Mouse (Mus musculus): ENCODE results near the gene Ago3. TPM values are rescaled to one million over a fixed set of nuclear protein-coding genes. Genes with fewer than 3 reads are reported as not detected.

Ago3 gene
- polyA plus RNA-seq, 1 experiment from 2014 or later: 8.7 TPM

DNA sequence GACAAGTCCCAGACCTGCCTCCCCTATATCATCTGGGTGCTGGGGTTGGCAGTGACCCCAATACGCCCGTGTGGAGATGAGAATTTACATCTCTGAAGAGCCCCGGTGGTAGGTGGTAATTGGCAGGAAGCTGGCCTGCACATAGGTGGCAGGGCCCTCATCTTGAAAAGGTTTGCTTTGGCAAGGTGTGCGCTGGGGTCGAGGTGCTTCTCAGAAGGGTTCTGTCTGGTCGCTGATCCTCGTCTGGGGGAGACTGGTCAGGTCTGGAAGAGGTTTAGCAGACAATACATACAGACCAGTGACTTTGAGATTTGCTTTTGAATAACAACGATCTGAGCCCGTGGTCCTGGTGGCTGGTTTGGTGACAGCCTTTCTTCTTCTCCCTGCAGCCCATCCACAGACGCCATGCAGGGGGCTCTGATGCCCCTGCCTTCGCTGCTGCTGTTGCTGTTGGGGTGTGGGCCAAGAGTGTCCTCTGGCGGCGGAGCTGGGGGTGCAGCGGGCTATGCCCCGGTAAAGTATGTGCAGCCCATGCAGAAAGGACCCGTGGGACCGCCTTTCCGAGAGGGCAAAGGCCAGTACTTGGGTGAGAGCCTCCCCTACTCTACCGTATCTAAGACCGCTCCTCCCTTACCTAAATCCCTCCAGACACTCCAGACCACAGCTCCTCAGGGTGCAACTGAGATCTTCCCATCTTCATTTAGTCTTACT, 120.0 kb downstream of the Ago3 start:
- H3K4me1 ChIP-seq (replicated peaks; ENCODE audit: insufficient read depth, low read length): 0 out of 2 replicates have a peak, but pooled peaks cover 5% of the 10 kb centered on the region
- H3K4me2 ChIP-seq (ENCODE audit: low read length): peak overlapping the region; percentile 43
- H3K9ac ChIP-seq (ENCODE audit: low read depth, low read length): no peak overlapping the region
- ATAC-seq (replicated peaks; ENCODE audit: low FRiP score, low read depth): peak; percentile 22
- H3K27me3 ChIP-seq (ENCODE audit: insufficient read depth, low read length): no peaks in the 10 kb centered on the region
- H3K36me3 ChIP-seq (ENCODE audit: insufficient read depth, low read length): no peaks in the 10 kb centered on the region
- H3K9me3 ChIP-seq (replicated peaks; ENCODE audit: low read length): no peaks in the 10 kb centered on the region
- H3K4me3 ChIP-seq (replicated peaks; ENCODE audit: low read depth, low read length): no peak overlapping the region
- no peak for DNase-seq (ENCODE audit: low spot score)
- 16% methylated on average over 20 of the region's 20 CpGs for WGBS
- no peak overlapping the region for H3K27ac ChIP-seq
- TF ChIP-seq CTCF (IDR thresholded peaks at IDR 0.05; ENCODE audit: low read depth): no peak; the same call in 1 of the 2 replicates

DNA sequence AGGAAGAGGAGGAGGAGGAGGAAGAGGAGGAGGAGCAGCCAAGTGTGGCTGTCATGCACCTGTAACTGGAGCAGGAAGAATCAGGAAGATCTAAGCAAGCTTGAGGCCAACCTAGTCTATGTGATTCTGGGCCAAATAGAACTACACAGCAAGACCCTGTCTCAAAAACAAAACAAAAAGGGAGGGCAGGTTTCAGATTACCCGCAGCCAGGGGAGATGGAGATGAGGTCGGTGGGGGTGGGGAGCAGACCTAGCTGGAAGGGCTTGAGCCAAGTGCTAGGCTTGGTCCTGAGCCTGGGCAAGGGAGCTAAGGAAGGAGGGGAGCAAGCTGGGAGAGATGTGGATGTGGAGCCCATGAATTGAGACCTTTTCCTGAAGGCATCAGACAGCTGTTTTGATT, 122.5 kb downstream of the Ago3 start:
- ATAC-seq (replicated peaks; ENCODE audit: low FRiP score, low read depth): no peak
- 2% methylated on average over 2 of the region's 2 CpGs for WGBS

DNA sequence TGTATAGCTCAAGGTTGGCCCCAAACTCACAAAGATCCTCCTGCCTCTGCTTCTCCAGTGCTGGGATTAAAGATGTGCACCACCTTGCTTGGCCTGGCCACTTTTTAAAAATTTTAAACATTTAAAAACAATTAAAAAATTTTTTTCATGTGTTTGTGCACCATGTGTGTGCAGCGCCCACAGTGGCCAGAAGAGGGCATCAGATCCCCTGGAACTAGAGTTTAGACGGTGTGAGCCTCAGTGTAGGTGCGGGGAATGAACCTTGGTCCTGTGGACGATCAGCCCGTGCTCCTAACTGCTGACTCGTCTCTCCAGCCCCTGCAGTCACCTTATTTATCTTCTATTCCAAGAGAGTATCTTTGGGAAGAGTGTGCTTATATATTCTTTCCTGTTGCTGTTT, 123.3 kb downstream of the Ago3 start:
- no peaks in the 10 kb centered on the region for H3K36me3 ChIP-seq (ENCODE audit: insufficient read depth, low read length)
- TF ChIP-seq CTCF (IDR thresholded peaks at IDR 0.05; ENCODE audit: low read depth): peak; percentile 22
- H3K27ac ChIP-seq: no peak overlapping the region
- DNase-seq (ENCODE audit: low spot score): no peak
- H3K4me2 ChIP-seq (ENCODE audit: low read length): no peak overlapping the region
- ATAC-seq (replicated peaks; ENCODE audit: low FRiP score, low read depth): no peak
- H3K4me1 ChIP-seq (replicated peaks; ENCODE audit: insufficient read depth, low read length): peaks cover 11% of the 10 kb centered on the region
- WGBS: 84% methylated on average over 6 of the region's 6 CpGs
- H3K27me3 ChIP-seq (ENCODE audit: insufficient read depth, low read length): no peaks in the 10 kb centered on the region
- no peak overlapping the region for H3K9ac ChIP-seq (ENCODE audit: low read depth, low read length)
- H3K9me3 ChIP-seq (replicated peaks; ENCODE audit: low read length): no peaks in the 10 kb centered on the region
- no peak overlapping the region for H3K4me3 ChIP-seq (replicated peaks; ENCODE audit: low read depth, low read length)

More for the DNA sequence above, 122.5 kb downstream of the Ago3 start:
- no peak for TF ChIP-seq CTCF (IDR thresholded peaks at IDR 0.05; ENCODE audit: low read depth)
- Histone ChIP-seq H3K27ac (no peak overlapping the region), H3K9me3 (replicated peaks; ENCODE audit: low read length) (no peaks in the 10 kb centered on the region), H3K4me2 (ENCODE audit: low read length) (no peak overlapping the region), H3K4me1 (replicated peaks; ENCODE audit: insufficient read depth, low read length) (0 out of 2 replicates have a peak, but pooled peaks cover 5% of the 10 kb centered on the region), H3K27me3 (ENCODE audit: insufficient read depth, low read length) (no peaks in the 10 kb centered on the region), H3K36me3 (ENCODE audit: insufficient read depth, low read length) (no peaks in the 10 kb centered on the region), H3K4me3 (replicated peaks; ENCODE audit: low read depth, low read length) (no peak overlapping the region), H3K9ac (ENCODE audit: low read depth, low read length) (no peak overlapping the region)
- DNase-seq (ENCODE audit: low spot score): peak; percentile 11

DNA sequence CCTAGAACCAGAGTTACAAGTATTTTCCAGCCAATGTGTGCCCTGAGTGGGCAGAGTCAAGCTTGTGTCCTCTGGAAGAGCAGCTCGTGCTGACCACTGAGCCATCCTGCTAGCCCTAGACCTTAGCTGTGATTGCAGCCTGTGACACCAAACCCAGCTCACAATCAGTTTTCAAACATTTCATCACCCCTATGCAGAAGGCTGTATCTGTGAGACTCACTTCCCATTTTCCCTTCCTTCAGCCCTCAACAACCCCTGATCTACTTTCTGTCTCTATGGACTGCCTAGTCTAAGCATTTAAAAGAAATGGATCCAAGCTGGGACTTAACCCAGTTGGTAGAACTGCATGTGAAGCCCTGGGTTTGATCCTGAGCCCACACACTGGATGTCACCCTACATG, 123.9 kb downstream of the Ago3 start:
- ATAC-seq (replicated peaks; ENCODE audit: low FRiP score, low read depth): no peak
- Histone ChIP-seq H3K4me3 (replicated peaks; ENCODE audit: low read depth, low read length) (no peak overlapping the region), H3K27me3 (ENCODE audit: insufficient read depth, low read length) (0 out of 2 replicates have a peak, but pooled peaks cover 4% of the 10 kb centered on the region), H3K4me2 (ENCODE audit: low read length) (no peak overlapping the region), H3K36me3 (ENCODE audit: insufficient read depth, low read length) (no peaks in the 10 kb centered on the region), H3K27ac (no peak overlapping the region), H3K4me1 (replicated peaks; ENCODE audit: insufficient read depth, low read length) (peaks cover 17% of the 10 kb centered on the region), H3K9me3 (replicated peaks; ENCODE audit: low read length) (no peaks in the 10 kb centered on the region), H3K9ac (ENCODE audit: low read depth, low read length) (no peak overlapping the region)
- TF ChIP-seq CTCF (IDR thresholded peaks at IDR 0.05; ENCODE audit: low read depth): no peak
- WGBS: 95% methylated on average over 1 of the region's 1 CpGs
- no peak for DNase-seq (ENCODE audit: low spot score)

DNA sequence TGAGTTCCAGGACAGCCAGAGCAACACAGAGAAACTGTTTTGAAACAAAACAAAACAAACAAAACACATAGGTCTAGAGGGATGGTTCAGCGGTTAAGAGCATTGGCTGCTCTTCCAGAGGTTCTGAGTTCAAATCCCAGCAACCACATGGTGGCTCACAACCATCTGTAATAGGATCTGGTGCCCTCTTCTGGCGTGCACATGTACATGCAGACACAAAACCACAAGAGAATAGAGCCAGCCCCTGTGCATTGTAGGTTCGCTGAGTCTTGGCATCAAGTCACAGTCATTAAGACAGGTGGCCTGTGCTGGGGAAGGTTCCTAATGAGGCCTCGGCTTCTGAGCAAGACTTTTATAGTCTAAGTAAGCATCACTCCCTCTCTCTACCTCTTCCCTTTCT, 125.5 kb downstream of the Ago3 start:
- ATAC-seq (replicated peaks; ENCODE audit: low FRiP score, low read depth): no peak
- H3K4me2 ChIP-seq (ENCODE audit: low read length): no peak overlapping the region
- peaks cover 12% of the 10 kb centered on the region for H3K4me1 ChIP-seq (replicated peaks; ENCODE audit: insufficient read depth, low read length)
- H3K9ac ChIP-seq (ENCODE audit: low read depth, low read length): no peak overlapping the region
- peak; percentile 59 for TF ChIP-seq CTCF (IDR thresholded peaks at IDR 0.05; ENCODE audit: low read depth)
- 58% methylated on average over 4 of the region's 4 CpGs for WGBS
- H3K27ac ChIP-seq: no peak overlapping the region
- no peaks in the 10 kb centered on the region for H3K9me3 ChIP-seq (replicated peaks; ENCODE audit: low read length)
- no peak overlapping the region for H3K4me3 ChIP-seq (replicated peaks; ENCODE audit: low read depth, low read length)
- H3K36me3 ChIP-seq (ENCODE audit: insufficient read depth, low read length): no peaks in the 10 kb centered on the region
- peak; percentile 12 for DNase-seq (ENCODE audit: low spot score)
- peaks cover 10% of the 10 kb centered on the region; the same call in 1 of the 2 replicates for H3K27me3 ChIP-seq (ENCODE audit: insufficient read depth, low read length)

DNA sequence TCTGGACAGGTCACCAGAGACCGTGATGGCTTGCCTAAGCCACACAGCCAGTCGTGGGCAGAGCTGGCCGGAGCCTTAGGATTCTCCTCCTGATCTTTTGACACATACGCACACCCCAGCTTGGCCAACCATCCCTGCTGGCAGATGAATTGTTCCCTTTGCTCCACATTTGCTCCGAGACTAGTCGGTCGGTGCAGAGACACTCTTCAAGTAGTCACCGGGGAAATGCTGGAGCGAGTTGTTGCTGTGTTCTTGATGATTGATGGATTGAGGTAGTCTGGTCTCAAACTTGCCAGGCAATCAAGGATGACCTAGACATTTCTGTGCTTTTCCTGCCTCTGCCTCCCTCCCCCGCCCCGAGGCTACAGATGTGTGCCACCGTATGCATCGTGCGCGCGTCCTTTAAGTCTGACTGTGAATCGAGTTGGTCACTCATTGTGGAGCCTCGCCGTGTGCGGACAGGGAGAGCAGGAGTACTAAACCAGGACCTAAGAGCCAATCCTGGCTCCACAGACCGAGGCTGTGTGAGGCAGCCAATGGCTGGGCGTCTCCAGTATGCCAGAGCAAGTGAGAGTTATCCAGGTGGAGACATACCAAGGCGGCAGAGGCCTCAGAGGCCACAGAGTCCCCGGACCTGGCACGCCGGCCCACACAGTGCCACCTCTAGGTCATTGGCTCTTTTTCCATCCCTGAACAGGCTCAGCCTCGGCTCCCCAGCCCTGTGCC, 127.6 kb downstream of the Ago3 start:
- Histone ChIP-seq H3K4me2 (ENCODE audit: low read length) (peak overlapping the region; percentile 71), H3K9me3 (replicated peaks; ENCODE audit: low read length) (no peaks in the 10 kb centered on the region), H3K27me3 (ENCODE audit: insufficient read depth, low read length) (peaks cover 10% of the 10 kb centered on the region; the same call in 1 of the 2 replicates), H3K9ac (ENCODE audit: low read depth, low read length) (no peak overlapping the region), H3K27ac (no peak overlapping the region), H3K36me3 (ENCODE audit: insufficient read depth, low read length) (no peaks in the 10 kb centered on the region), H3K4me1 (replicated peaks; ENCODE audit: insufficient read depth, low read length) (peaks cover 17% of the 10 kb centered on the region), H3K4me3 (replicated peaks; ENCODE audit: low read depth, low read length) (no peak overlapping the region; the same call in 1 of the 2 replicates)
- ATAC-seq (replicated peaks; ENCODE audit: low FRiP score, low read depth) (0 out of 2 replicates have a peak, but pooled peaks have one; percentile 20), DNase-seq (ENCODE audit: low spot score) (no peak)
- 0 out of 2 replicates have a peak, but pooled peaks have one; percentile 20 for TF ChIP-seq CTCF (IDR thresholded peaks at IDR 0.05; ENCODE audit: low read depth)
- WGBS: 19% methylated on average over 27 of the region's 27 CpGs
